Mouse (Mus musculus): ENCODE results near the gene Smok3a. TPM values are rescaled to one million over a fixed set of nuclear protein-coding genes. Genes with fewer than 3 reads are reported as not detected.
"Not testable (repeated sequence)": the region's sequence is repeated elsewhere in the genome, so short reads cannot be mapped to it uniquely, and the experiment has no call there.

Smok3a gene
- polyA plus RNA-seq, 1 experiment from 2014 or later = not detected

DNA sequence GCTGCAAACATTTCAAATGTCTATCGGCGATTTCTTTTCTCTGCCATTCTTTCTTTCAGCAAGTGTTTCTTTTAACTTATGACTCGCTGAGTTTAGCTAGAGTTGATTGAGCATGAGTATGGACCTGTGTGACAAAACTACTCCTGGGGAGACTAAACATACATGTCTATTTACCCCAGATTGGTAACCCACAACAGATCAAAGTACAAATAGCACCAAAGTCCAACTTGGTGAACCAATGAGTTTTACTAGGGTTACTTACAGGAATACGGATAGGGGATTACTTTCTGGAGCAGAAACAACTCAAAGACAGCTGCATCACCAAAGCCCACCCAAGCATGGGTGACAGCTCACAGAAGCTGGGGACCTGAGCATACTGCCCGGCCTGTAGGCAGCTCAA lies 11.6 kb upstream of the Smok3a start:
- H3K4me3 ChIP-seq (ENCODE audit: low read depth, low read length) = no peak overlapping the region
- no peaks in the 10 kb centered on the region for H3K36me3 ChIP-seq (ENCODE audit: control insufficient read depth, insufficient read depth, low read length)
- H3K4me1 ChIP-seq (ENCODE audit: control insufficient read depth, insufficient read depth, low read length) = no peaks in the 10 kb centered on the region
- H3K9ac ChIP-seq (ENCODE audit: low read depth, low read length) = no peak overlapping the region
- 80% methylated on average over 5 of the region's 5 CpGs for WGBS (ENCODE audit: insufficient replicate concordance)
- no peak overlapping the region for H3K4me2 ChIP-seq
- ATAC-seq (replicated peaks; ENCODE audit: insufficient number of reproducible peaks, low FRiP score, low TSS enrichment) = no peak
- no peak overlapping the region for H3K27ac ChIP-seq (ENCODE audit: low read depth, low read length)
- no peaks in the 10 kb centered on the region for H3K27me3 ChIP-seq (ENCODE audit: control insufficient read depth, insufficient read depth, low read length)
- no peaks in the 10 kb centered on the region for H3K9me3 ChIP-seq (replicated peaks; ENCODE audit: control insufficient read depth, low read length)

DNA sequence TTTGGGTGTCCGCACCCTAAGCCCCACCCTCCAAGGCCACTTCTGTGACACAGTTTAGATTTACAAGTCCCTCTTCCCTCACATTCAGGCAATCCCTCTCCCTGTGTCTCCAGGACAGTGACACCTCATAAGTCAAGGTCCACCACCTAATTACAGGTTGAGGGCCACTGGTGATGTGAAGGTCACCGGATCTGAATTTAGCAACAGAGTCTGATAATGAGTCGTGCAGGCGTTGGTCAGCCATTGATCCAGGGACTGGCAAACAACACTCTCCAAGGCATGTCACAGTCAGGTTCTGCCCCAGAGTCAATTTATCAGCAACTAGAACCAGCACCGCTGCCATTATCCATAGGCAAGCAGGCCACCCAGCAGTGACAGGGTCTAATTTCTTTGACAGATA lies 8.7 kb upstream of the Smok3a start:
- Histone ChIP-seq H3K4me2 (no peak overlapping the region), H3K27me3 (ENCODE audit: control insufficient read depth, insufficient read depth, low read length) (no peaks in the 10 kb centered on the region), H3K36me3 (ENCODE audit: control insufficient read depth, insufficient read depth, low read length) (no peaks in the 10 kb centered on the region), H3K27ac (ENCODE audit: low read depth, low read length) (no peak overlapping the region), H3K9me3 (replicated peaks; ENCODE audit: control insufficient read depth, low read length) (no peaks in the 10 kb centered on the region), H3K4me1 (ENCODE audit: control insufficient read depth, insufficient read depth, low read length) (no peaks in the 10 kb centered on the region), H3K9ac (ENCODE audit: low read depth, low read length) (no peak overlapping the region), H3K4me3 (ENCODE audit: low read depth, low read length) (no peak overlapping the region)
- ATAC-seq (replicated peaks; ENCODE audit: insufficient number of reproducible peaks, low FRiP score, low TSS enrichment) = no peak
- WGBS (ENCODE audit: insufficient replicate concordance) = 81% methylated on average over 5 of the region's 5 CpGs

GRCm38 (mm10) chr5:138016530-138016929 lies 4.5 kb upstream of the Smok3a start:
- no peak for ATAC-seq (replicated peaks; ENCODE audit: insufficient number of reproducible peaks, low FRiP score, low TSS enrichment)
- H3K27ac ChIP-seq (ENCODE audit: low read depth, low read length) = no peak overlapping the region
- no peaks in the 10 kb centered on the region for H3K27me3 ChIP-seq (ENCODE audit: control insufficient read depth, insufficient read depth, low read length)
- H3K4me3 ChIP-seq (ENCODE audit: low read depth, low read length) = no peak overlapping the region
- no peaks in the 10 kb centered on the region for H3K36me3 ChIP-seq (ENCODE audit: control insufficient read depth, insufficient read depth, low read length)
- H3K9me3 ChIP-seq (replicated peaks; ENCODE audit: control insufficient read depth, low read length) = no peaks in the 10 kb centered on the region
- no peak overlapping the region for H3K9ac ChIP-seq (ENCODE audit: low read depth, low read length)
- 69% methylated on average over 2 of the region's 2 CpGs for WGBS (ENCODE audit: insufficient replicate concordance)
- H3K4me1 ChIP-seq (ENCODE audit: control insufficient read depth, insufficient read depth, low read length) = no peaks in the 10 kb centered on the region
- H3K4me2 ChIP-seq = no peak overlapping the region

GRCm38 (mm10) chr5:138016997-138017396 lies 4.1 kb upstream of the Smok3a start:
- H3K4me3 ChIP-seq (ENCODE audit: low read depth, low read length) = no peak overlapping the region
- no peaks in the 10 kb centered on the region for H3K4me1 ChIP-seq (ENCODE audit: control insufficient read depth, insufficient read depth, low read length)
- H3K4me2 ChIP-seq = no peak overlapping the region
- no peak overlapping the region for H3K27ac ChIP-seq (ENCODE audit: low read depth, low read length)
- no peaks in the 10 kb centered on the region for H3K27me3 ChIP-seq (ENCODE audit: control insufficient read depth, insufficient read depth, low read length)
- no peaks in the 10 kb centered on the region for H3K9me3 ChIP-seq (replicated peaks; ENCODE audit: control insufficient read depth, low read length)
- ATAC-seq (replicated peaks; ENCODE audit: insufficient number of reproducible peaks, low FRiP score, low TSS enrichment) = no peak
- H3K36me3 ChIP-seq (ENCODE audit: control insufficient read depth, insufficient read depth, low read length) = no peaks in the 10 kb centered on the region
- H3K9ac ChIP-seq (ENCODE audit: low read depth, low read length) = no peak overlapping the region

GRCm38 (mm10) chr5:138019577-138019976 lies 1.5 kb upstream of the Smok3a start:
- 84% methylated on average over 3 of the region's 4 CpGs for WGBS (ENCODE audit: insufficient replicate concordance)
- H3K36me3 ChIP-seq (ENCODE audit: control insufficient read depth, insufficient read depth, low read length); ATAC-seq (replicated peaks; ENCODE audit: insufficient number of reproducible peaks, low FRiP score, low TSS enrichment); H3K27ac ChIP-seq (ENCODE audit: low read depth, low read length); H3K4me2 ChIP-seq; H3K9ac ChIP-seq (ENCODE audit: low read depth, low read length); H3K9me3 ChIP-seq (replicated peaks; ENCODE audit: control insufficient read depth, low read length); H3K4me1 ChIP-seq (ENCODE audit: control insufficient read depth, insufficient read depth, low read length); H3K4me3 ChIP-seq (ENCODE audit: low read depth, low read length); H3K27me3 ChIP-seq (ENCODE audit: control insufficient read depth, insufficient read depth, low read length): not testable (repeated sequence)

DNA sequence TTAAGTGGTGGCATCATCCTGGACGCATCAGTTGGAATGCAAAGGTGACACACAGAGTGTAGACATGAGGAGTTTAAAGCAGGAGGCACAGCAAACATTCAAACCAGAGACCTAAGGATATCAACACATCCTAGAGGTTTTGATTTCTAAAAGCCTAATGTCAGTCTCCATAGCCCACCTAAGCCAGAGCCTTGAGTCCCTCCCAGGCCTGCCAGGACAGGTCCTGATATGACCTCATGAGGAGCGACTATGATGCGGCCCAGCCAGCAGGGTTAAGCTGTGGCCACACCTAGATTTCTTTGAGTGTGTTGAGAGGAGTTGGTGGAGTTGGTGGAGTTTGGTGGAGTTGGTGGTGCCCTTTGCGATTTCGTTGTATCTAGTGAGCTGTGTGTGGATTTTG lies 31.8 kb downstream of the Smok3a start, which contains the start of gene Smok3c:
Gene Smok3c (plus strand): TSS at position 301 of the 400 bp plus-strand sequence.
- not testable (repeated sequence) for H3K4me3 ChIP-seq (ENCODE audit: low read depth, low read length); ATAC-seq (replicated peaks; ENCODE audit: insufficient number of reproducible peaks, low FRiP score, low TSS enrichment); H3K4me2 ChIP-seq; H3K27ac ChIP-seq (ENCODE audit: low read depth, low read length); H3K4me1 ChIP-seq (ENCODE audit: control insufficient read depth, insufficient read depth, low read length); H3K36me3 ChIP-seq (ENCODE audit: control insufficient read depth, insufficient read depth, low read length); H3K9ac ChIP-seq (ENCODE audit: low read depth, low read length); H3K9me3 ChIP-seq (replicated peaks; ENCODE audit: control insufficient read depth, low read length); H3K27me3 ChIP-seq (ENCODE audit: control insufficient read depth, insufficient read depth, low read length)
- WGBS (ENCODE audit: insufficient replicate concordance) = no CpG with 5 or more reads among the region's 5 CpGs

DNA sequence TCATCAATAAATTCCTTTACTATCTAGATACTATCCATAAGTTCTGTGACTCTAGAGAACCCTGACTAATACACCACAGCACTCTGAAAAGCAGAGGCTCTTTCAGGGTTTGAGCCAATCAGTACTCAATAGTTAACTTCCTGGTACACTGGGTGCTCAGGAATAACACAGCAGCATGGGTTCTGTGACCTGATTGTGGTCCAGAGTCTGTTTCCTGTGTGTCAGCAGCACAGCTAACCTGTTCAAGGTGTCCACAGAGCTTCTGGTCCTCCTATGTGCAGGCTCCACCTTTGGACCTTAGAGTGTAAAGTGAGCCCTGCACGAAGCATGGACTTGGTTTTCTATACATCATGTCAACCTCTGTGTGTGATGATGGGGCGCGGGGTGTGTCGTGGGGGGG lies 52.7 kb downstream of the Smok3a start:
- no peaks in the 10 kb centered on the region for H3K9me3 ChIP-seq (replicated peaks; ENCODE audit: control insufficient read depth, low read length)
- 77% methylated on average over 4 of the region's 4 CpGs for WGBS (ENCODE audit: insufficient replicate concordance)
- no peaks in the 10 kb centered on the region for H3K27me3 ChIP-seq (ENCODE audit: control insufficient read depth, insufficient read depth, low read length)
- H3K4me2 ChIP-seq = no peak overlapping the region
- no peak for ATAC-seq (replicated peaks; ENCODE audit: insufficient number of reproducible peaks, low FRiP score, low TSS enrichment)
- H3K27ac ChIP-seq (ENCODE audit: low read depth, low read length) = no peak overlapping the region
- no peak overlapping the region for H3K9ac ChIP-seq (ENCODE audit: low read depth, low read length)
- no peaks in the 10 kb centered on the region for H3K36me3 ChIP-seq (ENCODE audit: control insufficient read depth, insufficient read depth, low read length)
- H3K4me1 ChIP-seq (ENCODE audit: control insufficient read depth, insufficient read depth, low read length) = no peaks in the 10 kb centered on the region
- H3K4me3 ChIP-seq (ENCODE audit: low read depth, low read length) = no peak overlapping the region

- no peaks in the 10 kb centered on the region for H3K4me1 ChIP-seq (ENCODE audit: control insufficient read depth, insufficient read depth, low read length)
- no peaks in the 10 kb centered on the region for H3K36me3 ChIP-seq (ENCODE audit: control insufficient read depth, insufficient read depth, low read length)
- H3K4me2 ChIP-seq = no peak overlapping the region
- H3K27me3 ChIP-seq (ENCODE audit: control insufficient read depth, insufficient read depth, low read length) = no peaks in the 10 kb centered on the region
- ATAC-seq (replicated peaks; ENCODE audit: insufficient number of reproducible peaks, low FRiP score, low TSS enrichment) = no peak
- no peaks in the 10 kb centered on the region for H3K9me3 ChIP-seq (replicated peaks; ENCODE audit: control insufficient read depth, low read length)
- 66% methylated on average over 3 of the region's 3 CpGs for WGBS (ENCODE audit: insufficient replicate concordance)
- no peak overlapping the region for H3K27ac ChIP-seq (ENCODE audit: low read depth, low read length)
- no peak overlapping the region for H3K9ac ChIP-seq (ENCODE audit: low read depth, low read length)
- no peak overlapping the region for H3K4me3 ChIP-seq (ENCODE audit: low read depth, low read length)
These were observed 54.6 kb downstream of the Smok3a start for GRCm38 (mm10) chr5:138075684-138076083.

- no peaks in the 10 kb centered on the region for H3K4me1 ChIP-seq (ENCODE audit: control insufficient read depth, insufficient read depth, low read length)
- no peaks in the 10 kb centered on the region for H3K9me3 ChIP-seq (replicated peaks; ENCODE audit: control insufficient read depth, low read length)
- H3K27ac ChIP-seq (ENCODE audit: low read depth, low read length) = no peak overlapping the region
- H3K36me3 ChIP-seq (ENCODE audit: control insufficient read depth, insufficient read depth, low read length) = no peaks in the 10 kb centered on the region
- H3K9ac ChIP-seq (ENCODE audit: low read depth, low read length) = no peak overlapping the region
- no peak for ATAC-seq (replicated peaks; ENCODE audit: insufficient number of reproducible peaks, low FRiP score, low TSS enrichment)
- no peaks in the 10 kb centered on the region for H3K27me3 ChIP-seq (ENCODE audit: control insufficient read depth, insufficient read depth, low read length)
- 54% methylated on average over 2 of the region's 2 CpGs for WGBS (ENCODE audit: insufficient replicate concordance)
- no peak overlapping the region for H3K4me3 ChIP-seq (ENCODE audit: low read depth, low read length)
- no peak overlapping the region for H3K4me2 ChIP-seq
These were observed 55.1 kb downstream of the Smok3a start for GRCm38 (mm10) chr5:138076148-138076547.

Measured in heart, embryonic 11.5 days (tissue).